Mouse (Mus musculus) heart, postnatal 0 days (tissue): Measurements from ENCODE around the gene Plod2.

Source experiments
- CTCF ChIP-seq: IDR thresholded peaks from 2 replicates; pipeline ENCODE4 v1.5.1; 2016; ENCODE audit warnings: antibody characterized with exemption, control low read depth, low read depth
- EP300 ChIP-seq: IDR thresholded peaks from 2 replicates; pipeline ENCODE4 v1.6.1; 2016; ENCODE audit warnings: antibody characterized with exemption, low read depth

DNA sequence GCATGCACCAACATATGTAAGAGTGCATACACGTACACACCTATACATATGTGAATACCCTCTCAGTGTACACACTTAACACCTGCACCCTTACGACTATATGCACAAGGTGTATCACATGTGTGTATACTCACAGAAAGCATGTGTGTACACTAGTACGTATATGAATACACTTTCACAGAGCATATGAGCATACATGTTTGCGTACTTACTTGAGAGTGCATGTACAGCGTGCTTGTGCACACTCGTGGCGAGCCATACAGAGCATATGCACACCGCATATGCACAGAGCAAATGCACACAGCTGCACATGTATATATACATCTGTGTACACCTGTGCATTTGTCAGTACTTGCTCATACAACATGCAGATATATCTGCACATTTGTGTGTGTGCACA is 45.4 kb downstream of the Plod2 start:
- no peak for TF ChIP-seq CTCF
- no peak for TF ChIP-seq EP300
